Mouse (Mus musculus): ENCODE results near the gene Morn1. TPM values are rescaled to one million over a fixed set of nuclear protein-coding genes. Genes with fewer than 3 reads are reported as not detected.

Morn1 gene
- total RNA-seq, 1 experiment from 2014 or later, result 8.3 TPM

DNA sequence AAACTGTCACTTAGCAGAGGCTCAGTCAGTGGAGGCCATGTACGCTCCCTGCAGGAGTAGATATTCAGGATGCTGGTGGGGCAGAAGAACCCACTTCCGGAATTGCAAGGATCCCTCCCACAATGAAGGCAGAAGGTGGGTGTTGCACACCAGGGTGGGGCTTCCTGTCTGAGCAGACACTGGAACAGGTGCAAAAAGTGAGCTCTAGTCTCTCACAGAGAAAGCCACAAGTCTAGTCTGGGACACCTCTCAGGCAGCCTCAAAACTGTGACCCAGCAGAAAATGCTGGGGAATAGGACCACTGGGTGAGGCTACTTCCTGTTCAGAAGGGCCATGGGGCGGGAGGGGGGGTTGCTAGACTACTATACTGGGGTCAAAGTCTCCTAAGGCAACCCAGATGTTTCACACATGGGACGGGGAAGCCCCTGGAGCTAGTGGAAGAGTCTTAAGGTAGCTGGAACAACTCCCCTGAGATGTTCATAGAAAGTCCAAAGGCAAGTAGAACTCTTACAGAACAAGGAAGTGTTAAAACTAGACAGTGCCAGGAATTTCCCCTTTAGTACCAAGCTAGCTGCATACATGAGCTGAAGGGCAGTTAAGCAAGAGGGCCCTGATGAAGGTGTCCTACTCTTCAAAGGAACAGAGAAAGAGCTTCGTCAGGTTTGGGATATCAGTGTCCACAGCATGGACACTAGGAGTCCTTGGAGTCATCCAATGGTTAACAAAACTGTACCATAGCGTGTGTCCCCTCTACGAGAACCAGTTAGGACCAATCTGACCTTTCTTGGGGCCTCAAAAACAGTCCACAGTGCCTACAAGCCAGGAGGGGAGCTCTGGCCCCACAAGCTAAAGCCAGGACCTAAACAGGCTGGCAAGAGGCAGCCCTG lies 76.3 kb downstream of the Morn1 start:
- DNase-seq, result no peak

- no peak for DNase-seq
Measured at GRCm38 (mm10) chr4:155163320-155163651, 76.9 kb downstream of the Morn1 start.

DNA sequence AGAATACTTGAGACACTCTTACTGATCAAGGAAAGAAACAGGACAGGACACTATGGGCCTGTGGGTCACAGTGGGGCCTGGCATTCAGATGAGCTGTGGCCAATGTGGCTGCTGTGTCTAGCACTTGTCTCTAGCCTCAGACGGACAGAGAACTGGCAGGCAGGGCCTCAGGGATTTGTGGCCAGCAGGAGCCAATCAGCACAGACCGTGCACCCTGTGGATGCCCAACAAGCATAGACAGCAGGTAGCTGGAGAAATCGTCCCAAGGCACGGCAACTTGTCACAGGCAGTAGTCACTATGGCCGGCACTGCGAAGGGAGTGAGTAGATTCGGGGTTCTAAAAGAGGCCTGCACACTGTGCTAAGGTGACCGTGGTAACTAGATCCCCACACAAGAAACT lies 77.3 kb downstream of the Morn1 start:
- DNase-seq, result no peak

DNA sequence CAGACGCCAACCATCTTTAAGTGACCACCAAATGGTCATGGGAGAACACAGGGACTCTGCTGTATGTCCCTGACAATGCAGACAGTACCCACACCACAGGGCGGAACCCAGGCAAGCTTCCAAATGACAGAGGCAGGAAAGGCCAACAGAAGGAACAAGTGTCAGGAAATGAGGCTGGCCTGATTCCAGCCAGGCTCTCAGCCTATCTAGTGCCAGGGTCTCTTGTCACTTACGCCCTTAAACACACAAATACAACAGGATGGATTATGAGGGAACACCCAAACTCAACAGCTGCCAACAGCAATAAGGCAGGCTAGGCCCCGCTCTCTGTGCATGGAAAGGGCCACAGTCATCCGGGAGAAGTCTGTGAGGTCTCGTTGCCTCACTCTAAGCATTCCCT lies 78.2 kb downstream of the Morn1 start:
- DNase-seq, result peak; percentile 84

DNA sequence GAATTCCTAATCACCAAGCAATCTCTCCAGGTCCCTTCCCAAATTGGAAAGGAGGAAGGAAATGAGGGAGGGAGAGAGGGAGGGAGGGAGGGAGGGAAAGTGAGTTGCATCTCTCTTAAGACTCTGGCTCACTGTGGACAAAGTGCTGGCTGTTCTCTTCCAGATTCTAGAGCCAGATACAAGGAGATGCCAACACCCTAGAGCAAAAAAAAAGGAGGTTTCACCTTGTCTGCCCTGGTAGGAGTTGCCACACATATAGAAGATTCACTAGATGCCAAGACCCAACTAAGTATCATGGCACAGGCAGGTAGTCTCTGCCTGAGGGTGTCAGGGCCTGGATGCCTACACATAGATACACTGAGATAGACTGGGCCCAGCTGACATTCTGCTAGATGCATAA lies 79.5 kb downstream of the Morn1 start:
- no peak for DNase-seq

- DNase-seq, result no peak
Measured at GRCm38 (mm10) chr4:155168835-155169252, 82.5 kb downstream of the Morn1 start.

- DNase-seq, result no peak
Measured at GRCm38 (mm10) chr4:155170614-155171212, 84.3 kb downstream of the Morn1 start.

- no peak for DNase-seq
Measured at GRCm38 (mm10) chr4:155171961-155172533, 85.7 kb downstream of the Morn1 start.

GRCm38 (mm10) chr4:155172909-155173821 lies 86.8 kb downstream of the Morn1 start:
- peak; percentile 96 for DNase-seq

GRCm38 (mm10) chr4:155173822-155174785 lies 87.7 kb downstream of the Morn1 start:
- no peak for DNase-seq

DNA sequence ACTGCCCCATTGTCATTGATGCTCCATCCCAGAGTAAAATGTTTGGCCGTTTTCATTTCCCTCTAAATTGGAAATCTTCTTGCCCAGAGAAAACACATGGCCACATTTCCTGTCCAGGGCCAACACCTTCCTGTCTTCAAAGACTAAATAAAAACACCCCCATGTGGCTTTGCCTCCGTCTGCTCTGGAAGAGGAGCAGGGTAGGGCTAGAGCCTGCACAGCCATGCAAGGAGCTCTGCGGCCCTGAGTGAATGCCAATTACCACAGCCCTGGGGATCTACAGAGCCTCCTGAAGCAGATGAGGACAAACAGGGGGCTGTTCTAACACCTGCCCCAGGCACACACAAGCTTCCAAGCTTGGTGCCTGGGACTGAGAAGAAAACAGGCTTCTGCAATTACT lies 89.8 kb downstream of the Morn1 start:
- no peak for DNase-seq

GRCm38 (mm10) chr4:155178274-155178673 lies 91.9 kb downstream of the Morn1 start:
- DNase-seq, result peak; percentile 78

DNA sequence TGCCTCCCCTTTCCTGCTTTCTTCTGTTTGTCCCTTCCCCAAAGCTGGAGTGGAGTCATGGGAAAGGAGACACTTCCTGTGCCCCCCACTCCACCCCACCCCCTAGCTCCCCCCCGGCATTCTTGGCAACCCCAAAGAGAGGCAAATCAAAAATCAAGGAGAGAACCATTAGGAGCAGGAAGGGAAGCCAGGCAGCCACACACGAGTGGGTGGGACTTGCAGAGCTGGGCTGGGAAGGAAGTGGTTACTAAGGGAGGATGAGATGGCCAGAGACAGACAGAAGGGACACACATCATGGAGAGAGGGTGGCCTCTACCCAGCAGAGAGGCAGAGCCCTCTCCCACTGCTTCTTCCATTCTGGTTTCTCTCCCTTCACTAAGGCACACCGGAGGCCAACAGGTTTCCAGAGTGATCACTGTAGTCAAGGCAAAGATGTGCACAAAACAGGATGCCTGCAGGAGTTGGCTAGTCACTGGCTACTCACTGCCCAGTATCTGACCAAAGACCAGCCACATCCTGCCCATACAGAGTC lies 92.7 kb downstream of the Morn1 start:
- DNase-seq, result peak; percentile 55

GRCm38 (mm10) chr4:155183201-155183600 lies 96.8 kb downstream of the Morn1 start:
- DNase-seq, result no peak

DNA sequence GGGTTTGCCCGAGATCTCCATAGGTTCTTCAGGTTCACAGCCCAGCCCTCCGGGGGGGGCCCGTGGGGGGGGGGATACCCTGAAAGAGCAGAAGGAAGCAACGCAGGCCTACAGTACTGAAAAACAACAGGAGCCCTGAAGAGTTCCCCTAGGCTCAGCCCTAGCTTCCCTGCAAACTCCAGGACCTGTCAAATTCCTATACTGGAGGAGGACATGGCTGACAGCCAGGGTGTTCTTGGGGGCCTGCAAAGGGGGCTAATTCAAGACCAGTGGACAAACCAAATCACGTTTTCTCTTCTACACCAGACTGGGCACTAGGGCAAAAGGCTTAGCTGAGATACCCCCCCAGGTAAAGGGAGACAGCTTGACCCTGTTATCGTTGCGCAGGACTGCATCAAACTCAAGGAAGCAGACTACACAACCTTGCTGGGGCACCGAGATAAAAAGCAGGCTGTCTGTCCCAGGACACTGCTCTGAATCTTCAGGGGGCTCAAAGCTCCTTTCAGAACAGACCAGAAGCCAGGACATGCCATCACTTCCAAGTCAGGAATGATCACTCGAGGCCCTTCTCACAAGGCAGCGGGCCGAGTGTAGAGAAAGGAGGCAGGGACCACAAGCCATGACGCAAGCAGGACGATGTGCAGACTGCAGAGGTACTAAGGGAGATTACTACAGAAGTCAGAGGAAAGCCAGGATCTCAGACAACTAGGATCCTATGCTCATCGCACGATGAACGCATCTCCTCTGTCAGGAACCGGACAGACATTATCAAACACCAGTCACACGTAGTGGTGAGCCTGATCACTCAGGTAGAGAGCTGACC lies 98.1 kb downstream of the Morn1 start:
- DNase-seq, result no peak

DNA sequence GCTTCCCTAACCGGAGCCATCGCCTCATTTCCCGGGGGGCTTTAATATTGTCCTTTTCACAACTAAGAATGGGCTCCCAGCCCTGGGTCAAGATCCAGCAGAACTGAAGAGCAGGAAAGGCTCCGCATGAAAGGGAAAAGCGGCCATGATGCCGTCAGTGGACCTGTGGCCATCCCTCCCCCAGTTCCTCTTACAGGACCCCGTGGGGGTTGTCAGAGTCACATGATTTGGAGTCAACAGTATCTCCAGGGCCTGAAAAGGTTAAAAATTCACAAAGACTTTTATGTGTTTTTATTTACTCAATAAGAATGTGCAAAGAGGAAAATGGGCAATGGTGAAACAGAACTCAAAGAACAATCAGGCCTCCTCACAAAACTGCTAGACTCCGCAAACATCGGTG lies 99.5 kb downstream of the Morn1 start:
- no peak for DNase-seq

DNA sequence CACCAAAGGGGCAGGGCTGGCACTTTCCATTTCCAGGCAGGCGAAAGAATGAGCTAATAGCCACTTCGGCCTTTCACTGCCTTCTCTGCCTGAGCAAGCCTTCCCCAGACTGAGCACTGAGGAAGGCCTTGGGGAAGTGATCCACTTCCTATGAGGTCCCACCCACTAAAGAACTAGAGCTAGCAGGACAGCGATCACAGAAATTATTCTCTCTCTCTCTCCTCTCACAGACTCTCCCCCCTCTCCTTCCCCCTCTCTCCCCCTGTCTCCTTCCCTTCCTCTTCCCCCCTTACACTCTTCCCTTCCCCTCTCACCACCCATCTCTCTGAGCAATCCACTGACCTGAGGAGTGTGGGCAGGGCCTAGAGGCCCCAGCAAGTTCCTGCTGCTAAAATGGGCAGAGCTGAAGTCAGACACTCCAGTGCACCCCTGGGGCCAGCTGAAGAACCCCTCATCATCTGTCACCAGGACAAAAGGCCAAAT lies 100.9 kb downstream of the Morn1 start:
- peak; percentile 42 for DNase-seq

- DNase-seq, result no peak
Measured at GRCm38 (mm10) chr4:155188341-155188740, 102.0 kb downstream of the Morn1 start.

- DNase-seq, result no peak
Measured at GRCm38 (mm10) chr4:155188803-155189202, 102.4 kb downstream of the Morn1 start.

DNA sequence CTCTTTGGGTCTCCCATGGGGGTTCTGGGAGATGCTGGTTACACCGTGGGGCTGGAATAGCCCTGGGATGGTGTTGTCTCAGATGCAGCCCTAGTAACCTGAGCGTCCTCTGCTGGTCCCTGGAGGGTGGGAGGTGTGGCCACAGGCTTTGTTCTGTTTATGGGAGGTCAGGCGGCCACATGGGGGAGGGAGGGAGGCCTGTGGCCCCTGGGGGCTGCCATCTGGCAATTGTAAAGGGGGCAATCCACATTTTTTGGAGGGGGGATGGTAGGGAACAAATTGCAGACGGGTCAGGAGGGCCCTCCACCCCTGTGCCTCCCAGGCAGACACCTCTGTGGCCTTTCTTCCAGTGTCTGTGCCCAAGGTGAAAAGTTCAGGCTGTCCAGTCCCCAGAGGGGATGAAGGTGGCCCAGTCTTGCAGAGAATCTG lies 103.3 kb downstream of the Morn1 start:
- peak; percentile 65 for DNase-seq
